Mouse (Mus musculus) cortical plate, adult 2 months (tissue): ENCODE measurements around the gene Slc23a2.

ENCODE experiments used
- CTCF ChIP-seq: fragments of 200-500 bp; IDR thresholded peaks from 2 replicates; pipeline ENCODE4 v1.5.1; 2011; ENCODE audit warnings: mild to moderate bottlenecking, control low read depth, low read length; ENCODE audit not compliant: insufficient read depth; ENCODE audit errors: extremely low read depth
- POLR2A ChIP-seq: fragments of 200-500 bp; IDR thresholded peaks from 2 replicates; pipeline ENCODE4 v1.6.1; 2011; ENCODE audit warnings: mild to moderate bottlenecking, low read length, control low read depth; ENCODE audit not compliant: insufficient read depth; ENCODE audit errors: extremely low read depth

GRCm38 (mm10) chr2:132004495-132005136 lies 140.3 kb downstream of the Slc23a2 start:
- TF ChIP-seq POLR2A (no peak), CTCF (no peak)
